Mouse (Mus musculus) ES-Bruce4 (cell line): ENCODE data around the gene Rhd.

Experiments
- CTCF ChIP-seq: IDR thresholded peaks from one replicate; pipeline ENCODE4 v1.8.1; 2011; ENCODE audit warnings: low read depth, low read length
- POLR2A ChIP-seq: IDR thresholded peaks from one replicate; pipeline ENCODE4 v1.8.1; 2011; ENCODE audit warnings: low read length; ENCODE audit not compliant: insufficient read depth

GRCm38 (mm10) chr4:134937240-134938176, 73.2 kb downstream of the Rhd start:
- TF ChIP-seq CTCF (no peak), POLR2A (no peak)
